Mouse (Mus musculus): ENCODE data around the gene Neu4.
A peak's percentile ranks its signal among the peaks of the same experiment; 100 is the strongest.
"Not testable (repeated sequence)": the region's sequence is repeated elsewhere in the genome, so short reads cannot be mapped to it uniquely, and the experiment has no call there.

Gene Neu4

DNA sequence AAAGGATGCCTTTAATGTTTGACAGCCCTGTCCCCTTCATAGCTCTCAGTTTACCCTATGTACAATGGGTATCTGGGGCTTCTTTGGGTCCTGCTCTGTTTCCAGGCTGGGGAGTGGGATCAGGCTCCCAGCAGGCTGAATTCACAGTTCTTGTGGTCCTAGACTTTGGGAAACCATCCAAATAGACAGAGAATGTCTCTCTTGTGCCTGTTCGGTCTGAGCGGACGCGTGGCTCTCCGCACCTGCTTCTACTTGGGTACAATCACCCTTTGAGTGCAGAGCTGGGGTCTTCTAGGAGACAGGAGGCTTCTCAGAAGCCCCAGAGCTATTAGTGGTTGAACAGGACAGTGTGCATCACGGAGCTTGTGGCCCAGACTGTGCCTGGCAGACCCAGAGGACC, at the start of gene Neu4:
TSS of gene Neu4 (plus strand) at position 301 of the 400 bp plus-strand sequence.
- no peak for DNase-seq

DNA sequence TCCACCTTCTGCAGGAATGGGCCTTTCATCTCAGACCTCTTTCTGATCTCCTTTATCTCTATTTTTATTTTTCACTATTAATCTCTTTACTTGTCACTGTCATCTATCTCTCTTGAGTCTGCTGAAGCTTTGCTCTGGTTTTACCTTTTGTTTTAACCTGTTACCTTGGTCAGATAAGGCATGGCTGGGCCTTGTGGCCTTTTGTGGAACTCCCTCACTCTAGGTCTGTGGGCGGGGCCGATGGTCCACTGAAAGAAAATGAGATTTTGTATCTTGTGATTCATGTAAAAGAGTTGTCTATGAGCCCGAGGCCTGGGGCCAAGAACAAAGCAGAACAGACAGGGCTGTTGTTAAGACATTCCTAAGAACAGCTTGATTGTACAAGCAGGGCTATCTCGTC, 49.5 kb upstream of the Neu4 start:
- DNase-seq: not testable (repeated sequence)

DNA sequence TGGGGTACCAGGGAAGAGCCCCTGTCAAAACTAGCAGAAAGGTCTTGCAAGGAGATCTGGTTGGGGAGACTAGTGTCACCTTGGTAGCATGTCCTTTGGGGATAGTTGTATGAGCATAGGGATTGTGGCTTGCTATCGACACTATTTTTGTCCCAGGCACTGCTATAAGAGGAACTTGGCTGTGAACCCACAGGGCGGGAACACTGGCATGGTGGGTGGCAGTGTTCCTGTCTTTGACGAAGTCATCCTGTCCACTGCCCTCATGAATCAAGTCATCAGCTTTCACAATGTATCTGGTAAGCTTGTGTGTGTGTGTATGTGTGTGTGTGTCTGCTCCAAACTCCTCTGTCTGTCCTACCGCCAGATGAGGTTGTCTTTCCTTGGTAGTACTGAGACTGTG, 44.5 kb upstream of the Neu4 start:
- not testable (repeated sequence) for DNase-seq

DNA sequence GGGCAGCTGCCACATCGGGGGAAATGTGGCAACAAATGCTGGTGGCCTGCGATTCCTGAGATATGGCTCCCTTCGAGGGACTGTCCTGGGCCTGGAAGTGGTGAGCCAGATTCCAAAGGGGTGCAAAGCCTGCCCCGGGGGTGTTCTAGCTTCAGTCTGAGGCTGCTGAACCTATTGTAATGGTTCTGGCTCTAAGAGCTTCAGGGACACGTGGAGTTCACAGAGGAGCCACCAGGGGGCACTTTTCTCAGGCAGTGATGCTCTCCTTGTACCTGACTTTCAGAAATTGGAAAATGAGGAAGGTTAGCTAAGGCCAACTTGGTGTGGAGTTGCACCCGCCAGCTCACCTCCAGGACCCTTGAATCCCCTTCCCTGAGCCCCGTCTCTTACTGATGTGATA, 42.0 kb upstream of the Neu4 start:
- DNase-seq: not testable (repeated sequence)

DNA sequence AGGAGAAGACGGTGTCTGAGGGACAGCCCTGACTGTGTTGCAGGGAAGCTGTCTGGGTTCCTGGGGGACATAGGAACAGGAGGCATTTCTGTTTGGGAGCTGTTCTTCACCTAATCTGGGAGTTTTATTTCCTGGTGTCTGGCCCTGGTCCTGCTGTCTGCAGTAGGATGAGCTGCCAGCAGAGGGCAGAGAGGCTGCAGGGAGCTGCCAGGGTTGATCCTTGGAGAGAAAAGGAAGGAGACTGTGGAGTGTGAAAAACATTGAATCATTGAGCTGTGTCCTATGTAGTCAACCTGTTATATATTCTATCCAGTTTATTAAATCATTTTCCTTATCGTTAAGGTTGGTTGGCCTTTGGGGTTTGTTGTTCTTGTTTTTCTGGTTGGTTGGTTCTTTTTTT, 39.3 kb upstream of the Neu4 start:
- not testable (repeated sequence) for DNase-seq

DNA sequence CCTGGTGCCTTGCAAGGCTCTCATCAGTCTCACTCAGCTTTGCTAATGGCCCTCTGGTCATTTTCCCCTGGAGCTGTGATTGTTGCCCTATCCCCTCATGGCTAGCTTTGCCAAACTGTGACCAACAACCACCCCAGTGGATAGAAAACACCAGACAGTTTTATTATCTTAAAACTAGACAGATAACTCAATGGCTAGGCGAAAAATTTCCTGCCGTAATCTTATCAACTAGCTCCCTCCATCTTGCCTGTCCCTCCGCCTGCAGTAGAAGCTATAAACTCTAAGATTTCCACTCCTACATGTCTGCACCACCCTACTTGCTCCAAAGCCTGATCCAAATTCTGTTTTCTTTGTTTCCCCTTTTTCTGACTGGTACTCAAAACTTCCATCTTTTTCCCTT, 34.1 kb upstream of the Neu4 start:
- no peak for DNase-seq

DNA sequence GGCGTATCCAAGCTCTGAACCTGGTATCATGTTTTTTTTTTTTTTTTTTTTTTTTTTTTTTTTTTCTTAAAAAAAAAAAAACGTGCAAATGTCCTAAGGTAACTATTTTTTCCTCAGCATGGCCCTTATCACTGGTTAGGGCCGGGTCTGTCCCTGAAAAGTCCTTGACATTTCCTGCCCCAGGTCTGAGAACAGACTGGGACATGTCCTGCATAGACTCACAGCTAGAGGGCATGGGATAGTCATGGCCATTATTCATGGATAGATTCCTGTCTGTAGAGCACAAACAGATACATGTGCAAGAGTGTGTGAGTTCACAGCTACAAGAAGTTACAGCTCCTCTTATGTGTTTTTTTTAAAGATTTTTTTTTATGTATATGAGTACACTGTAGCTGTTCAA, 31.5 kb upstream of the Neu4 start:
- no peak for DNase-seq

DNA sequence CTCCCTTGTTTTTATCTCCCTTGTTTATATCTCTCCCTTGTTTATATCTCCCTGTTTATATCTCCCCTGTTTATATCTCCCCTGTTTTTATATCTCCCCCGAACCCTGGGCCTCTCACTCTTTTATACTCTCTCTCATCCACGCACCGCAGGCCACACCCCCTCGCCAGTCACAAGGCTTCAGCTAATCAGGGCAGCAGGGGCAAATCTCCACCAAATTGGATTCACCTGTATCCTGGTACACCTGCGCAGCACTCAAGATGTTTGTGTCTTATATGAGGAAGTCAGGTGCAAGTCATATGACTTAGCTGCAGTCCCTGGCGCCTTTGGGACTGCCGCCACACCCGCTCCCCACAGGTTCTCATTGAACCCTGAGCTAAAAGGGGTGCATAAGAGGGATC, 30.0 kb upstream of the Neu4 start, which contains the start of gene Gal3st2c:
TSS of gene Gal3st2c (plus strand) at position 301 of the 400 bp plus-strand sequence.
- DNase-seq: not testable (repeated sequence)

DNA sequence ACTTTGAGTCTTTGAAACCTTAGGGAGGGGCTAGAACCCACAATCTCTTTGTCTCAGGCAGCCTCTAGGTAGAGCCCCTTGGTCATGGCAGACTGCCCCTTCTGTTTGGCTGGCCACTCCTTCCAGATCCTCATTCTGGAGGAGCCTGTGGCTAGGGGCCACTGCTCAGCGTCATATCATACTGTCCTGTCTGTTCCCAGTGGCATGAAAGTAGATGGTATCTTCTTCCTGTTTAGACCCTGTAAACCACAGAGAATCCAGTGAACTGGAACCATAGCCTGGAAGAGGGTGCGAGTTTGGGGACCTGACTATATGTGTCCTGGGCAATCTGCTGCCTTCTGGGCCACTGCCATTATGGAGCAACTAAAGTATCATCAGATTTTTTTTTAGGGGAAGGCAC, 29.2 kb upstream of the Neu4 start:
- not testable (repeated sequence) for DNase-seq

DNA sequence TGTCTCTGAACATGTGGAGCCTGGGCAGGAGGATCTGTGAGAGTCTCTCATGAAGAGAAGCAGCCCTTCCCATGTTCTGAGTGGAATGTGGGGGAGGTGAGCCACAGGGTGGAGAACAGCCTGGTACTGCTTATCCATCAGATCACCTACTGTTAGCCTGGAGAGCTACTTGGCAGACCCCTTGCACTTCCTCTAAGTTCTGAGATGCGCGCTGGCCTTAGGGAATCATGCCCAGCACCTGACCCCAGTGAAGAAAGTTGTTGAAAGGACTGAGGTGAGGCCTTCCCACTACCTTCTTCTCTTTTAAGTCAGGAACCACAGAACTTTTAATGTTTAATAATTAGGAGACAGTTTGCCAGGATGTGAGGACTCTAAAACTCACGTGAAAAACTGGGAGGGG, 28.8 kb upstream of the Neu4 start:
- not testable (repeated sequence) for DNase-seq

DNA sequence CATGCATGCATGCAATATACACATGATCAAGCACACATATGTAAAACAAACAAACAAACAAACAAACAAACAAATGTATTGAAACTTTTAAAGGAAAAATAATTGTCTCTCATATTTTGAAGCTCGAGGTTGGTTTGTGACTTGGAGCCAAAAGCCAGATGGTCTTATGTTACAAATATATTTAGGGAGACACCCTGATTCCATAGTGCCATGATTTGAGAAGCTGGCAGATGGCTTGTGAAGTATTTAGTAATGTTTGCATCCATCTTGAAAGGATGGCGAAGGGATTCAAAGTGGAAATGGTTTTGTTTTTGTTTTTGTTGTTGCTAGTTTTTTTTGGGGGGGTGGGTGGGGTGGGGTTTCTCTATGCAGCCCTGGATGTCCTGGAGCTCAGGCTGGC, 19.2 kb upstream of the Neu4 start:
- DNase-seq: no peak

DNA sequence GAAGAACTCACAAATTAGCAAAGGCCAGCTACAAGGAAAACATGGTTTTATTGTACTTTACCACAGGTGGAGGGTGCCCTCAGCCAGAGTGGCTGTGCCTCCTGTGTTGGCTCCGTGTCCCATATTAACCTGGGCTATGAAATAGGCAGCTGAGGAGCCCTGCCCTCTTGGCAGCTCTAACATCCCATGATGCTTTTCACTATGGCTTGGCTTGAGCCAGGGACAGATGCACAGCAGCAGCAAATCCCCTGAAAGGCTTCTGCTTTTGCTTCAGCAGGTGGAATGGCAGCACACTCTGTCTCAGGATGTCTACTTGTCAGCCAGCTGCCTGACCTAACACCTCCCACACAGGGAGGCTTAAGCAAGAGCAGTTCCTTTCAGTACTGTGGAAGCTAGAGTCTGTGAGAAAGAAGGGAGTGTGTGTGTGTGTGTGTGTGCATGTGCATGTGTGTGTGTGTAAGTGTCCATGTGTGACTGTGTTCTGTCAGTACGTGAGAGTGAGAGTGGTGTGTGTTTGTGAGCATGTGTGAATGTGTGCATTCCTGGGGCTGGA, 14.2 kb upstream of the Neu4 start:
- DNase-seq: not testable (repeated sequence)

DNA sequence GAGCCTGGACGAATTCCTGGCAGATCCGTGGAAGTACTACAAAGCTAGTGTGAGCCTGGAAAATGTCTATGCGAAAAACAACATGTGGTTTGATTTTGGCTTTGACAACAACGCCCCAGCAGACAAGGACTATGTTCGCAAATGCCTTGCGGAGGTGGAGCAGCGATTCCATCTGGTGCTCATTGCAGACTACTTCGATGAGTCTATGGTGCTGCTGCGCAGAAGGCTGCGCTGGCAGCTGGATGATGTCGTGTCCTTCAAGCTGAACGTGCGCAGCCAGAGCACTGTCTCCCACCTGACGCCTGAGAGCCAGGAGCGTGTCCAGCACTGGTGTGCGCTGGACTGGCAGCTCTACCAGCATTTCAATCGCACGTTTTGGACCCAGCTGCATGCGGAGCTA, 11.4 kb upstream of the Neu4 start:
- not testable (repeated sequence) for DNase-seq

DNA sequence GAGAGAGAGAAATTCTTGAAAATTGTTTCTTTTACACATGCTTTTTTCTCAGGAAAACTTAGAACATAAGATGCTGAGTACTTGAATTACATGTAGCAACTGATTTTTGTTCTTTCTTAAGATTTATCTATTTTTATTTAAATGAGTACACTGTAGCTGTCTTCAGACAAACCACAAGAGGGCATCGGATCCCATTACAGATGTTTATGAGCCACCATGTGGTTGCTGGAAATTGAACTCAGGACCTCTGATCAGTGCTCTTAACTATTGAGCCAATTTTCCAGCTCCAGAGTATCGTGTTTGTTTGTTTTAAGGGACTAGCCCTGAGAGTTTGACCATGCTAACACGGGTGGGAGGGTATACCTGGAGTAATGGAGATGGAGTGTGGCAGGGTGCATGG, 8.6 kb upstream of the Neu4 start:
- no peak for DNase-seq

DNA sequence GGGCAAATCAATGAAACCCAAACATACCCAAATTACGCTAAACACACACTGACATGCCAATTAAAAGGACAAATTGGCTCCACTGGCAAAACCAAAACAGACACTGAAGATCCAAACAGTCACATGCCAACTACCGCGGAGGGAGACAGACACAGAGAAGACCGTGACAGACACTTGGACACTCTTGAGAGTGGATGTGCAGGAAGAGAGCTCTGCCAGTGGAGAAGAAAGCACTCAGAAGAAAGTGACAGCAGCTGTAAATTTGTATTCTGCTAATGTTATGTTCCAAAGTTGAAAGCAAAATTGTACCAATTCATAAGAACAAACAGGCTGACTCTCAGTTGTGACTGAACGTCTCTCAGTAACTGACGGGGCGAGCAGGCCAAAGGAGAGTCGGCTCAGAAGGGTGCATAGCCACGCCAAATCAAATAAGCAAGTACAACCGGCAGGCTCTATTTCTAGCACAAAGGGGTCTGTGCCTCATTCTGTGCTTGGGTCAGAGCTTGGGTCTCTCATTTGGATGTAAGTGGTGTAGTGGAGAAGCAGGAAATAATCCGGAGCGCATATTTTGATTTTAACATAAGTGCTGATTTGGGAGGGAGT, 7.4 kb downstream of the Neu4 start:
- no peak for DNase-seq

DNA sequence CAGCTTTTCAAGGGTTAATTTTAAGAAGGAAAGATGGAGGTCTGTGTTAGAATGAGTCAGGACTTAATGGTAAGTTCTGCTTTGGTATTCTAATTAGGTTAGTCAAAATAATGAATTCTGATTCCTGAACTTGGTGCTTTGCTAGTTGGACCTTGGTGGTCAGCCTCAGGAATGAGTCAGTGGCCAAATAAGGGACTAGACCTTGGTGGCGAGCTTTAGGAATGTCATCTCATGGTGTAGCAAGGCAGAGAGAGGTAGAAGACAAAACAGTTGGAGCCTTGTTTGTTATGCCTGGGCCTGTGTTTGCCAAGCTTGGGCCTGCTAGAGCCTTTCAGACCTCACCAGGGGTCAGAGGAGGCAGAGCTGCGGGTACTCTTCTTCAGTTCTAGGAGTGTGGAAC, 8.5 kb downstream of the Neu4 start:
- no peak for DNase-seq

DNA sequence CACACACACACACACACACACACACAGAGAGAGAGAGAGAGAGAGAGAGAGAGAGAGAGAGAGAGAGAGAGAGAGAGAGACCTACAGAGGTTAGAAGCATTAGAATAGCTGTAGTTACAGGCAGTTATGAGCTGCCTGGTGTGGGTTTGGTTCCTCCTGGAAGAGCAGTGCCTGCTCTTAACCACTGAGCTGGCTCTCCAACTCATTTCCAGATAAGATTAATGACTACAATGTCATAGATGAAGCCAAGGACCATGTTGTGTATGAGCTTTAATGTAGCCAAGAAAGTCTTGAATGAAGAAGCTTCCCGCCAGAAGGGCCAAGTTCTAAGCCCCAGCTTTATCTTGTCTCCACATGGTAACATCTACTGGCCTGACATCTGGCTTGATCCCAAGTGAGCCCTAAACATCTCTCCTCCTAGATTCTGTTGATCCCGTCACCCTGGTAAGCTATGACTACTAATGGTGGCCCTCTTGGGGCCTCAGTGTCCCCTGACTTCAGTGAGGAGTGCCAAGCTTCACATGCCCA, 12.9 kb downstream of the Neu4 start:
- no peak for DNase-seq

DNA sequence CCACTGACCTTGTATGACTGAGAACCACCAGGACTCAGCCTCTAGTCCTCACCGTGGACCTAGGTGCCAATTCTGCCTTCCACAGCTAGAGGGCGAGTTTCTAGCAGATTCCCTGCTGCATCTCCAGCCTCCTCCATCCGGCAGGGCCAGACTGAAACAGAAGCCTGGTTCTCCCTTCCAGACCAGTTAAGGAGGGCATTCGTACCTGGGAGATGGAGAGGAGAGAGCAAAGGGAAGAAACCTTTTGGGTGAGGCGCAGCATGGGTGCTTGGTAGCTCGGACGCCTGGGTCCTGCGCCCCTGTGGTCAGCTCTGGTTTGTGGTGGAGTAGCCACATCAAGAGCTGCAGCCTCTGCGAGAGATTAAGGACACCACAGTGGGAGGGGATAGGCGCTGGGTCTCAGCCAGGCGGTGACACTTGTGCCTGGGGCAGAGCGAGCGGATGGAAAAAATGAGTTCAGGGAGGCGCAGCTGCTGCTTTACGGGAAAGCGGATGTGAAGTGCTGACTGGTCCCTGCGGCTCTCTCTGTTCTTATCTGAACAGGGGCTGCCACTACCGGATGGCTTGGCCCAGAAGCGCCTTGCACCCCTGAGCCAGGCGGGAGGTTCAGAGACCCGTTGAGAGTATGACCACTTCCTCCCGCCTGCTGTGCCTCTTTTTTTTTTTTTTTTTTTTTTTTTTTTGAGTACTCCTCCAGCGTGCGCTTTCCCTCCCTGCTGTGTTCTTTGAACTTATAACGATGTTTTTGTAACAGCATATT, 14.9 kb downstream of the Neu4 start:
- peak; percentile 54 for DNase-seq

DNA sequence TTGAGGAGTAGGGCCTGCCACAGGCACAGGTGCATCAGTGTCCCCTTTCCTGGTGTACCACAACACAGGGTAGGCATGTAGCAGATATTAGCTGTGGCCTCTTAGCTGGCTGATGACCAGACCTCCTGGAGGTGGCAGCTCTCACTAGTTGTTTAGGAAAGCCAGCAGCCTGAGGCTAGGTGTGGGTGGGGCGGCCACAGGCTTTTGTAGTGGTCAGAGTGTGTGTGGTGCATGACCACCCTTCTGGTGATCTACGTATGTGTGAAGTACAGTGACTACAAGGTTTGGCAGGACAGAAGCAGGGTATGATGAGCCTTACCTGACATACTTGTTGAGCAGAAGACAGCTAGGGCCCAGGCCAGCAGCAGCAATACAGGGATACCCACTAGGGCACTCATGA, 20.1 kb downstream of the Neu4 start:
- no peak for DNase-seq

DNA sequence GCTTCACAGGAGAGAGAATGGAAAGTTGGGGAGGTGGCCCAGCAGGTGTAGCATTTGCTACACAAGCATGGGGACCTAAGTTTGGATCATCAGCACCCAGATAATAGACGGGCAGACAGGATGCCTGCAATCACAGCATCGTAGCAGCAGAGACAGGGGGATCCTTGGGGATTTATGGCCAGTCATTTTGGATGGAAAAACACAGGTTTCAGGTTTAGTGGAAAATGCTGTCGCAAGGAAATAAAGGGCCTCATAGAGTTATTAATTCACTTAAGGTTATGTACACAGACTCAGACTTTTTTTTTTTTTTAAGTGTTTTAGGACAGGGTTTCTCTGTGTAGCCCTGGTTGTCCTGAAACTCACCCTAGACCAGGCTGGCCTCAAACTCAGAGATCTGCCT, 25.3 kb downstream of the Neu4 start:
- DNase-seq: no peak

DNA sequence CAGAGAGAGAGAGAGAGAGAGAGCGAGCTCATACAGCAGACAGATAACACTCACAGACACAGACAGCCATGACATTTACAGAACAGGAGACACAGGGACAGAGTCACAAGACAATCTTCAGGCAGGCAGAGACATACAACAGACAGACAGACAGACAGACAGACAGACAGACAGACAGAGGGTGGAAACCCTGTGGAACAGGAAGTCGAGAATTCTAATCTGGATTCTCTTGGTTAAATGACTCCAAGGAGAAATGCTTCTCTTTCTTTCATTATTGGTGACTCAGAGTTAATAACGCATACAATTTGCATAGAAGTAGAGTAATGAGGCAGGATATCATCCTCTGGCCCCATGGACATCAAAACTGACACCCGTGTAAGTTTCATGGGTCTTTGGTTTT, 26.3 kb downstream of the Neu4 start:
- no peak for DNase-seq

DNA sequence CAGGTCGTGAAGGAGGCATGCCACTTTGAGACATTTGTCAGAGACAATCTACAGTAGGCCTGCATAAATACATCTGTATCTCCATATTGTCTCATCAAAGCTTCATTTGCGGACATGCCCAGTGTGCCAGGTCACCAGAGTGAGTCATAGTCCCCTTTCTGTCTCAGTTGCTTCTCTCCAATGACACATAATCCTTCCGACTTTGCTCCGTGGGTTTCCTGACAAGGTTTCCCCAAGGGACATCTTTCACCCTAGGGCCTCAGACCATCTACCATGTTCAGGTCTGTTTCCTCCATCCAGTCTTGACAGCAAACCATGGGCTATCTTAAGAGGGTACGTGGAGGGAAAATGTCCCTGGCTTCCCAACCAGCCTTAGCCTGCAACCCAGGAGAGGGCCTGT, 30.9 kb downstream of the Neu4 start:
- no peak for DNase-seq

DNA sequence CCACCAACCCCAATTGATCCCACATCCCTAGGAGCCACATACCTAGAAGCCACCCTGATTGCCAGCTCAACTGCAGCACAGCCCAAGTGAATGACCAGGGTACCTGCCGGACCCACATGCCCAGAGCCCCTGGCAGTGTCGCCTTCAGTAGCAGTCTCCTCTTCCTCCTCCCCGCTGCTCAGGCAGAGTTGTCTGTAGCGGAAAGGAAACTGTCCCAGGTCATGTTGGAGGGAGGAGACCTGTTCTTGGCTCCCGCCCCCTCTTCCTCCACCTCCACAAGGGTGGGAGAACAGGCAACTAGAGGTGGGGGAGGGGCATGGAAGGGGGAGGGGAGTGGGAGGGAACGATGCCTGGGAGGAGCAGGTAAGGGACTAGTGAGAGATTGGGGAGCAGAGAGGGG, 32.1 kb downstream of the Neu4 start, which contains the start of gene Pdcd1:
TSS of gene Pdcd1 (minus strand) at position 181 of the 400 bp plus-strand sequence.
- no peak for DNase-seq
